Mouse (Mus musculus) olfactory bulb, adult 2 months (tissue): ENCODE measurements at regions not wholly inside any gene's neighbourhood (a gene's known extent, or its start where the extent isn't known, plus 50 kb on each side); places are given as distances from the start of the nearest gene placed in this dataset.
A peak's percentile ranks its signal among the peaks of the same experiment; 100 is the strongest.

Experiments used
- H3K27ac ChIP-seq: fragments of 200-500 bp; 2 replicates; pipeline ENCODE4 v1.5.1; 2012; ENCODE audit warnings: low read depth, low read length; ENCODE audit not compliant: insufficient read depth
- H3K4me1 ChIP-seq: fragments of 200-500 bp; 2 replicates; pipeline ENCODE4 v1.6.1; 2012; ENCODE audit warnings: low read length; ENCODE audit not compliant: control insufficient read depth, insufficient read depth
- H3K4me3 ChIP-seq: fragments of 200-500 bp; 2 replicates; pipeline ENCODE4 v1.5.1; 2012; ENCODE audit warnings: mild to moderate bottlenecking, low read depth, low read length, moderate library complexity; ENCODE audit not compliant: insufficient read depth
- CTCF ChIP-seq: fragments of 200-500 bp; IDR thresholded peaks from 2 replicates; pipeline ENCODE4 v1.5.1; 2012; ENCODE audit warnings: low read depth, mild to moderate bottlenecking, low read length, moderate library complexity; ENCODE audit not compliant: insufficient read depth
- POLR2A ChIP-seq: fragments of 200-500 bp; IDR thresholded peaks from 2 replicates; pipeline ENCODE4 v1.6.1; 2012; ENCODE audit warnings: mild to moderate bottlenecking, low read depth, low read length, moderate library complexity; ENCODE audit not compliant: insufficient read depth
- WGBS: fragments of 180-500 bp; shearing (Covaris S2); methylation state at CpG from one replicate; pipeline ENCODE4 v1.1.7; 2018; 5-methylcytosine and 5-hydroxymethylcytosine counted together

GRCm38 (mm10) chr17:84117756-84118155 is 70.0 kb downstream of the Zfp36l2 start:
- no peak for TF ChIP-seq CTCF
- TF ChIP-seq POLR2A: no peak
- Histone ChIP-seq H3K27ac (no peak overlapping the region), H3K4me3 (no peak overlapping the region), H3K4me1 (peaks cover 13% of the 10 kb centered on the region)
- 72% methylated on average over 1 of the region's 1 CpGs for WGBS

DNA sequence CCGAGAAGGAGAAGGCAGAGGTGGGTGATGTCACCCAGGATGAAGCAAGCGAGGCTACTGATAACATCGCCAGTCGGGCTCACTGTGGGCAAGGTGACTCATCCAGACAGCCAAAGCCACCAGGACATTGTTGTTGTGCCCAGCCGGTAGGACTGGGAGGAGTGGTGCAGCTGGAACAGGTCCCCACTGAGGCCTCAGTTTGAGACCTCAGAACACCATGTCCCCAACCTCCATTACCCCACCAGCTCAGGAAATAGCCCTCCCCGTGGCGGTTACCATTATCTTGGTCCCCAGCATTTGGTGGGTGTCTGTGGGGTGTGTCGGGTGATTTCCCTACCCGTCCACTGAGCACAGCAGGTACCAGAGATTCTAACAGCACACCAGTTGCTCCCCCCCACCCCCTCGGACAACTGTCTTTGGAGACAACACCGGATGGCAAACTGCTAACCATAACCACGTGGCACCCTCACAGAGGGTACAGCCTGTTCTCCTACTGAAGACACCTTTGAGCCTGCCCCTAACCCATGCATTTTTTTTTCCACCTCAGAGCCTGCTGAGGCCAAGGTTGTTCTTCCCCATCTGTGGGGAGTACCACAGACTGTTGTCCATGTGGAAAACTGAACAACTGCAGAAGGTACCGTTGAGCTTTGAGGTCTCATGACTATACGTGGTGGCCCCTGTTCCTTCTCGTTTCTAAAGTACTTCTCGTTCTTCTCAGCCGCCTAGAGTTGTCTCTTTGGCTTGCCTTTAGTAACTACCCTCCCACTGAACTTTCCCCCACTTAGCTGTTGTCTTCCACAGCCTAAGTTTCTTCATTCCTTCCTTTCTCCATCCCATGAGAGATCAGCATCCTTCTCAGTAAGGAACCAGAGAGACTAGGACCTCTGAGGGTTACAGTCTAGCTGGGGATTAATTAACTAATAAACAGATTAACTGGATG is 71.1 kb downstream of the Zfp36l2 start:
- Histone ChIP-seq H3K4me1 (peaks cover 18% of the 10 kb centered on the region), H3K4me3 (no peak overlapping the region), H3K27ac (no peak overlapping the region)
- 81% methylated on average over 17 of the region's 17 CpGs for WGBS
- no peak for TF ChIP-seq POLR2A
- no peak for TF ChIP-seq CTCF

DNA sequence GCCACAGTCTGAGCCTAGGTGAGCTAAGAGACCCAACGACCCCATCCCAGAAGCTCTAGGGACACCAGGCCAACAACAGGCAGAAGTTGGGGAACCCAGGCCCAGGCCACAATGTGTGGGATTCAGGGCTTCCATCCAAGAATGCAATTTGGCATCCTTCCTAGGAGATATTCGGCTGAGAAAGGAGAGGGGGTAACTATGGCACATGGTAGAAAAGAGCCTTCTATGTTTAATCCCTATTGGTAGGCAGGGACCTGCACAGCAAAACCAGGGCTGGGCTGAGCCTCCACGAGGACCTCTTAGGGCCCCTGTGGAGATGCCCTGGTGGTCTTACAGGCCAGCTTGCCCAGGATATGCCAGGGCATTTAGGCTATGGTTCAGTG is 71.8 kb downstream of the Zfp36l2 start:
- peaks cover 18% of the 10 kb centered on the region for H3K4me1 ChIP-seq
- 36% methylated on average over 3 of the region's 3 CpGs for WGBS
- H3K27ac ChIP-seq: no peak overlapping the region
- H3K4me3 ChIP-seq: no peak overlapping the region
- TF ChIP-seq POLR2A: no peak
- TF ChIP-seq CTCF: no peak

DNA sequence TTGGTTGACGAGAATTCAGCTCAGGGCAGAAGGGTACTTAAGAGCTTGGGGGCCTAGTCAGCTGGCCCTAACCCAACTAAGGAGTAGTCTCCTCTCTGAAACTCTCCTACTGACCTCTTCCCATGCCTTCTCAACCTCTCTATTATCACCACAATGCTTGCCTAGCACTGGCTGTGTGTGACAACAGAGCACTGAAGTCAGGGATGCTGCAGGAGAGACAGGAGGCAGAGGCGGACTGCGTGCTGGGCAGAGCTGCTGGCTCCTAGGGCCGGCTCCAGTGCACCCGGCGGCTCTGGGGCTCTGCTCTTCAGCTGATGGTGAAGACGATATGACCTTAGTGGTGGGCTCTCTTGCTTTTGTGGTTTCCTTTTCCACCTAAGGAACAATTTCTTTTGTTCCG is 72.6 kb downstream of the Zfp36l2 start:
- TF ChIP-seq CTCF (no peak), POLR2A (no peak)
- no peak overlapping the region for H3K27ac ChIP-seq
- no peak overlapping the region for H3K4me3 ChIP-seq
- peaks cover 18% of the 10 kb centered on the region for H3K4me1 ChIP-seq
- WGBS: 87% methylated on average over 8 of the region's 8 CpGs

- H3K4me1 ChIP-seq: peaks cover 18% of the 10 kb centered on the region
- TF ChIP-seq POLR2A (no peak), CTCF (no peak)
- no peak overlapping the region for H3K27ac ChIP-seq
- 82% methylated on average over 9 of the region's 9 CpGs for WGBS
- H3K4me3 ChIP-seq: no peak overlapping the region
Measured at GRCm38 (mm10) chr17:84114279-84114994, 73.3 kb downstream of the Zfp36l2 start.

GRCm38 (mm10) chr17:84113608-84114278 is 74.0 kb downstream of the Zfp36l2 start:
- TF ChIP-seq CTCF: peak; percentile 58
- no peak for TF ChIP-seq POLR2A
- WGBS: 49% methylated on average over 8 of the region's 8 CpGs
- Histone ChIP-seq H3K4me1 (peaks cover 18% of the 10 kb centered on the region), H3K27ac (no peak overlapping the region), H3K4me3 (no peak overlapping the region)

GRCm38 (mm10) chr17:84112411-84113031 is 75.2 kb downstream of the Zfp36l2 start:
- TF ChIP-seq POLR2A: no peak
- no peak for TF ChIP-seq CTCF
- Histone ChIP-seq H3K27ac (0 out of 2 replicates have a peak overlapping the region, but pooled peaks have one; percentile 21), H3K4me1 (peaks cover 18% of the 10 kb centered on the region), H3K4me3 (no peak overlapping the region)
- WGBS: 58% methylated on average over 6 of the region's 6 CpGs

DNA sequence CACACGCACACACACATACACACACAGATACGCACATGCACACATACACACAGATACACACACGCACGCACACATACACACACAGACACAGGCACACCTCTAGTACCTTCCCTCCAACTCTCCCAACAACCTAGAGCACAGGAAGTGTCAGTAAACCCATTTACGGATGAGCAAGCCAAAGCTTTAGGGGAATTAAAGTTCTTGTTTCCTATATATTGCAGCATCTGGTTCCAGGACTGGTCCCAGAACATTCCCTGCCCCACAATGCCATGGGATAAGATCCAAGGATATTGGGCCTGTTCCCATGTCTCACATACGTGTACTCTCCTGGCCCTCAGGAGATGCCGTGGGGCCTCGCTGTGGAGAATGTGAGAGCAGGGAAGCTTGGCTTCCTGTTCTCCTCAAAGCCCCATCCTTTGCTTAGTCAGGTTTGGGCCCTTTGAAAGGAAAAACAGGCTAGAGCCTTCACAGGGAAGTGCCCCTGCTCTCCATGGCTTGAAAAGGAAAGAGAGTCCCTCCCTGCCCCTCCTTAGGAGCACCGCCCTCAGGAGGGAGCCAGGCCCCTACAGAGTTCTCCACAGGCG is 75.9 kb downstream of the Zfp36l2 start:
- 92% methylated on average over 10 of the region's 10 CpGs for WGBS
- H3K27ac ChIP-seq: no peak overlapping the region
- no peak for TF ChIP-seq POLR2A
- no peak for TF ChIP-seq CTCF

More for the DNA sequence above, 75.9 kb downstream of the Zfp36l2 start:
- H3K4me1 ChIP-seq: peaks cover 18% of the 10 kb centered on the region
- no peak overlapping the region for H3K4me3 ChIP-seq
